Mouse (Mus musculus) cortical plate, adult 2 months (tissue): ENCODE data around the gene Erbb4.

Experiments used
- CTCF ChIP-seq: fragments of 200-500 bp; IDR thresholded peaks from 2 replicates; pipeline ENCODE4 v1.5.1; 2011; ENCODE audit warnings: mild to moderate bottlenecking, control low read depth, low read length; ENCODE audit not compliant: insufficient read depth; ENCODE audit errors: extremely low read depth
- POLR2A ChIP-seq: fragments of 200-500 bp; IDR thresholded peaks from 2 replicates; pipeline ENCODE4 v1.6.1; 2011; ENCODE audit warnings: mild to moderate bottlenecking, low read length, control low read depth; ENCODE audit not compliant: insufficient read depth; ENCODE audit errors: extremely low read depth

DNA sequence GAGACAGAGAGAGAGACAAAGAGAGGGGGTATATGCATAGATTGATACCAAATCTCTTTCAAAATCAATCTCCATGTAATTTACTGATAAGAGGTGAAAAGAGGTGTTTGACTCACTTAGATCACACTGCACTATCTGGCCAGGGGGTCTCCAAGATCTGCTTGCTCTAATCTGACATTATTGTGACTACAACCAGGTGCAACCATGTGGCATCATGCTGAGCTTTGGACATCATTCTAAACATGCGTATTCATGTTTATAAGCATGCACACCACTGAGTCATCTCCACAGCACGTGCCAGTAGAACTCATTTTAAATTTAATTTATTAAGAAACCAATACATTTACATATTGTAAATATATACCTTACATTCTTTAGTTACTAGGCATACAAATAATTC is 247.5 kb downstream of the Erbb4 start:
- TF ChIP-seq CTCF (no peak), POLR2A (no peak)
